Mouse (Mus musculus): Measurements from ENCODE around the gene Ccdc84. TPM values are rescaled to one million over a fixed set of nuclear protein-coding genes. Genes with fewer than 3 reads are reported as not detected.

Gene Ccdc84
- polyA plus RNA-seq, 1 experiment from 2014 or later = 23.3 TPM

Small RNAs within 50 kb of the gene (microRNA-seq; reads per million reads assigned to microRNA genes)
- not detected for gene Mir7085

Other genes starting within 250 kb of the Ccdc84 start
- 10.9 and 11.2 TPM in 2 replicates for gene Cbl, start 184.5 kb downstream of the Ccdc84 start, polyA plus RNA-seq (2015; fragmentation: Nextera tagmentation; extraction: Ambion mirVana)
- gene Ccdc153, start 177.9 kb downstream of the Ccdc84 start, polyA plus RNA-seq (2015; fragmentation: Nextera tagmentation; extraction: Ambion mirVana) = not detected in 2 replicates
- 22.2 and 28.5 TPM in 2 replicates for gene Pdzd3, start 167.1 kb downstream of the Ccdc84 start, polyA plus RNA-seq (2015; fragmentation: Nextera tagmentation; extraction: Ambion mirVana)
- 5.4 and 5.5 TPM in 2 replicates for gene Nlrx1, start 150.0 kb downstream of the Ccdc84 start, polyA plus RNA-seq (2015; fragmentation: Nextera tagmentation; extraction: Ambion mirVana)
- gene Abcg4, start 130.0 kb downstream of the Ccdc84 start, polyA plus RNA-seq (2015; fragmentation: Nextera tagmentation; extraction: Ambion mirVana) = 2.6 and 3.0 TPM in 2 replicates
- gene Hinfp, start 112.9 kb downstream of the Ccdc84 start, polyA plus RNA-seq (2015; fragmentation: Nextera tagmentation; extraction: Ambion mirVana) = 17.8 and 19.4 TPM in 2 replicates
- gene C2cd2l, start 98.3 kb downstream of the Ccdc84 start, polyA plus RNA-seq (2015; fragmentation: Nextera tagmentation; extraction: Ambion mirVana) = 15.3 and 16.5 TPM in 2 replicates
- gene Dpagt1, start 92.5 kb downstream of the Ccdc84 start, polyA plus RNA-seq (2015; fragmentation: Nextera tagmentation; extraction: Ambion mirVana) = 39.3 and 42.7 TPM in 2 replicates
- 268 and 278 TPM in 2 replicates for gene H2afx, start 83.9 kb downstream of the Ccdc84 start, polyA plus RNA-seq (2015; fragmentation: Nextera tagmentation; extraction: Ambion mirVana)
- gene Hmbs, start 74.3 kb downstream of the Ccdc84 start, polyA plus RNA-seq (2015; fragmentation: Nextera tagmentation; extraction: Ambion mirVana) = 134 and 155 TPM in 2 replicates
- 37.1 and 40.2 TPM in 2 replicates for gene Vps11, start 56.9 kb downstream of the Ccdc84 start, polyA plus RNA-seq (2015; fragmentation: Nextera tagmentation; extraction: Ambion mirVana)
- 36.5 and 41.2 TPM in 2 replicates for gene Hyou1, start 39.1 kb downstream of the Ccdc84 start, polyA plus RNA-seq (2015; fragmentation: Nextera tagmentation; extraction: Ambion mirVana)
- 87.2 and 101 TPM in 2 replicates for gene Slc37a4, start 21.7 kb downstream of the Ccdc84 start, polyA plus RNA-seq (2015; fragmentation: Nextera tagmentation; extraction: Ambion mirVana)
- 1,622 and 1,645 TPM in 2 replicates for gene Rps25, start 11.4 kb downstream of the Ccdc84 start, polyA plus RNA-seq (2015; fragmentation: Nextera tagmentation; extraction: Ambion mirVana)
- 110 and 122 TPM in 2 replicates for gene Trappc4, start 11.0 kb downstream of the Ccdc84 start, polyA plus RNA-seq (2015; fragmentation: Nextera tagmentation; extraction: Ambion mirVana)
- not detected in 2 replicates for gene Foxr1, start 22.6 kb upstream of the Ccdc84 start, polyA plus RNA-seq (2015; fragmentation: Nextera tagmentation; extraction: Ambion mirVana)
- 0.61 and 0.80 TPM in 2 replicates for gene Upk2, start 36.4 kb upstream of the Ccdc84 start, polyA plus RNA-seq (2015; fragmentation: Nextera tagmentation; extraction: Ambion mirVana)
- gene Bcl9l, start 64.3 kb upstream of the Ccdc84 start, polyA plus RNA-seq (2015; fragmentation: Nextera tagmentation; extraction: Ambion mirVana) = 5.1 and 5.9 TPM in 2 replicates
- gene Cxcr5, start 143.3 kb upstream of the Ccdc84 start, polyA plus RNA-seq (2015; fragmentation: Nextera tagmentation; extraction: Ambion mirVana) = 1.1 TPM in 2 replicates
- 8.1 and 9.8 TPM in 2 replicates for gene Ddx6, start 186.3 kb upstream of the Ccdc84 start, polyA plus RNA-seq (2015; fragmentation: Nextera tagmentation; extraction: Ambion mirVana)

Measured in intestine, embryonic 16.5 days (tissue).